Mouse (Mus musculus): Measurements from ENCODE around the gene Zfp580. TPM values are rescaled to one million over a fixed set of nuclear protein-coding genes. Genes with fewer than 3 reads are reported as not detected.

Zfp580 gene
- polyA plus RNA-seq, 1 experiment from 2014 or later: 17.8 TPM

GRCm38 (mm10) chr7:5029946-5030345, 21.4 kb upstream of the Zfp580 start:
- no peak overlapping the region for H3K9ac ChIP-seq (ENCODE audit: low read depth, low read length)
- H3K36me3 ChIP-seq (ENCODE audit: control insufficient read depth, insufficient read depth, low read length): peaks cover 67% of the 10 kb centered on the region
- no peaks in the 10 kb centered on the region for H3K4me1 ChIP-seq (ENCODE audit: control insufficient read depth, insufficient read depth, low read length)
- ATAC-seq (replicated peaks; ENCODE audit: insufficient number of reproducible peaks, low FRiP score, low TSS enrichment): no peak
- 86% methylated on average over 21 of the region's 21 CpGs for whole genome bisulfite sequencing (ENCODE audit: insufficient replicate concordance)
- no peak overlapping the region for H3K4me2 ChIP-seq
- no peak overlapping the region for H3K4me3 ChIP-seq (ENCODE audit: low read depth, low read length)
- H3K27ac ChIP-seq (ENCODE audit: low read depth, low read length): no peak overlapping the region
- H3K9me3 ChIP-seq (replicated peaks; ENCODE audit: control insufficient read depth, low read length): peaks cover 40% of the 10 kb centered on the region
- H3K27me3 ChIP-seq (ENCODE audit: control insufficient read depth, insufficient read depth, low read length): no peaks in the 10 kb centered on the region

DNA sequence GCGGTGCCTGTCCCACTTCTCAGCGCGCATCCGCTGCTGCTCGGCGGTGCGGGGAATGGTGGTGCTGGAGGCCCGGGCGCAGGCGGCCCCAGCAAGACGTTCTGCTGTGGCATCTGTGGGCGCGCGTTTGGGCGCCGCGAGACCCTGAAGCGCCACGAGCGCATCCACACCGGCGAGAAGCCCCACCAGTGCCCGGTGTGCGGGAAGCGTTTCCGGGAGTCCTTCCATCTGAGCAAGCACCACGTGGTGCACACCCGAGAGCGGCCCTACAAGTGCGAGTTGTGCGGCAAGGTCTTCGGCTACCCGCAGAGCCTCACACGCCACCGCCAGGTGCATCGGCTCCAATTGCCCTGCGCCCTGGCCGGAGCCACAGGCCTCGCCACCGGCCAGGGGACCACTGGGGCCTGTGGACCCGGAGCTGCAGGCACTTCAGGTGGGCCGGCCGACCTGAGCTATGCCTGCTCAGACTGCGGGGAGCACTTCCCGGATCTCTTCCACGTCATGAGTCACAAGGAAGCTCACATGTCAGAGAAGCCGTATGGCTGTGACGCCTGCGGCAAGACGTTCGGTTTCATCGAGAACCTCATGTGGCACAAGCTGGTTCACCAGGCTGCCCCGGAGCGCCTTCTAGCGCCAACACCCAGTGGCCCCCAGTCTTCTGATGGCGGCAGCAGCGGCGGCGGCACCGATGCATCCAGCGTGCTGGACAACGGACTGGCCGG, 20.6 kb upstream of the Zfp580 start:
- no peak overlapping the region for H3K4me3 ChIP-seq (ENCODE audit: low read depth, low read length)
- ATAC-seq (replicated peaks; ENCODE audit: insufficient number of reproducible peaks, low FRiP score, low TSS enrichment): no peak
- no peaks in the 10 kb centered on the region for H3K27me3 ChIP-seq (ENCODE audit: control insufficient read depth, insufficient read depth, low read length)
- no peak overlapping the region for H3K9ac ChIP-seq (ENCODE audit: low read depth, low read length)
- H3K27ac ChIP-seq (ENCODE audit: low read depth, low read length): no peak overlapping the region
- no peak overlapping the region for H3K4me2 ChIP-seq
- no peaks in the 10 kb centered on the region for H3K4me1 ChIP-seq (ENCODE audit: control insufficient read depth, insufficient read depth, low read length)
- 78% methylated on average over 63 of the region's 63 CpGs for WGBS (ENCODE audit: insufficient replicate concordance)
- H3K9me3 ChIP-seq (replicated peaks; ENCODE audit: control insufficient read depth, low read length): peaks cover 40% of the 10 kb centered on the region
- H3K36me3 ChIP-seq (ENCODE audit: control insufficient read depth, insufficient read depth, low read length): peaks cover 75% of the 10 kb centered on the region

- no peak overlapping the region for H3K4me3 ChIP-seq (ENCODE audit: low read depth, low read length)
- H3K9ac ChIP-seq (ENCODE audit: low read depth, low read length): no peak overlapping the region
- H3K9me3 ChIP-seq (replicated peaks; ENCODE audit: control insufficient read depth, low read length): peaks cover 40% of the 10 kb centered on the region
- no peak for ATAC-seq (replicated peaks; ENCODE audit: insufficient number of reproducible peaks, low FRiP score, low TSS enrichment)
- 72% methylated on average over 46 of the region's 46 CpGs for WGBS (ENCODE audit: insufficient replicate concordance)
- no peaks in the 10 kb centered on the region for H3K4me1 ChIP-seq (ENCODE audit: control insufficient read depth, insufficient read depth, low read length)
- no peak overlapping the region for H3K4me2 ChIP-seq
- no peaks in the 10 kb centered on the region for H3K27me3 ChIP-seq (ENCODE audit: control insufficient read depth, insufficient read depth, low read length)
- no peak overlapping the region for H3K27ac ChIP-seq (ENCODE audit: low read depth, low read length)
- peaks cover 77% of the 10 kb centered on the region for H3K36me3 ChIP-seq (ENCODE audit: control insufficient read depth, insufficient read depth, low read length)
Measured at GRCm38 (mm10) chr7:5031496-5031895, 19.8 kb upstream of the Zfp580 start.

DNA sequence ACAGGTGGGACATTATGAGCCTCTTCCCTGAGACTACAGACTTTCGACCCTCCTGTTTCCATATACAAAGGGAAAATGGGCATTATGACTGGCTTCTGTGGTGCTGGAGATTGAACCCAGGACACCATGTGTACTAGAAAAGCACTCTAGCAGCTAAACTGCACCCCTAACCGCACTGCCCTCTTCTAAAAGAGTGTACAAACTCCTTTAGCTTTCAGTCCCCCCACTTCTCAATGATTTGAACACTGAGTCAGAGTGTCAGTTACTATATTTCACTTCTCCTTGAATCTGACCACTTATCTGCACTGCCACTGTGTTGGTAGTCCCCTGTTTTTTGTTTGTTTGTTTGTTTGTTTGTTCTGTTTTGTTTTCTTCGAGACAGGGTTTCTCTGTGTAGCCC, 17.5 kb upstream of the Zfp580 start, which contains the start of gene 4632433K11Rik:
Gene 4632433K11Rik (plus strand): TSS at position 301 of the 400 bp plus-strand sequence.
- H3K4me1 ChIP-seq (ENCODE audit: control insufficient read depth, insufficient read depth, low read length): peaks cover 4% of the 10 kb centered on the region; the same call in 1 of the 2 replicates

DNA sequence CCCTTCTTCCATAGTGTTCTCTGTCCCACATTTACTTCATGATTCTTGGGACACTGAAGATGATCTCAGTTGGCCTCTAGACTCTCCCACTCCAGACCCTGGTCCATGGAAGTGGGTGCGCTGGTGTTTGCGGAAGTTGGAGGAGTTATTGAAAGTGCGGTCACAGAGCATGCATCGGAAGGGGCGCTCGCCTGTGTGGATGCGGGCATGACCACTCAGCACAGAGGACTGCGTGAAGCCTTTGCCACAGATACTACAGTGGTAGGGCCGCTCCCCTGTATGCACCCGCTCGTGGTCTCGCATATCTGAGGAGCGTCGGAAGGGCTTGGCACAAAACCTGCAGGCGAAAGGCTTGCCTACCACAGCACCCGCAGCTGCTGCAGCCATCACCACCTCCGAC, 15.7 kb upstream of the Zfp580 start:
- Histone ChIP-seq H3K4me3 (ENCODE audit: low read depth, low read length) (no peak overlapping the region), H3K9me3 (replicated peaks; ENCODE audit: control insufficient read depth, low read length) (peaks cover 19% of the 10 kb centered on the region), H3K36me3 (ENCODE audit: control insufficient read depth, insufficient read depth, low read length) (peaks cover 49% of the 10 kb centered on the region), H3K4me2 (no peak overlapping the region), H3K27ac (ENCODE audit: low read depth, low read length) (no peak overlapping the region), H3K4me1 (ENCODE audit: control insufficient read depth, insufficient read depth, low read length) (peaks cover 4% of the 10 kb centered on the region; the same call in 1 of the 2 replicates), H3K27me3 (ENCODE audit: control insufficient read depth, insufficient read depth, low read length) (no peaks in the 10 kb centered on the region), H3K9ac (ENCODE audit: low read depth, low read length) (no peak overlapping the region)
- 91% methylated on average over 17 of the region's 17 CpGs for WGBS (ENCODE audit: insufficient replicate concordance)
- ATAC-seq (replicated peaks; ENCODE audit: insufficient number of reproducible peaks, low FRiP score, low TSS enrichment): no peak

More for the DNA sequence above, 17.5 kb upstream of the Zfp580 start, which contains the start of gene 4632433K11Rik:
- Histone ChIP-seq H3K27me3 (ENCODE audit: control insufficient read depth, insufficient read depth, low read length) (no peaks in the 10 kb centered on the region), H3K27ac (ENCODE audit: low read depth, low read length) (no peak within 1 kb of the TSS), H3K9ac (ENCODE audit: low read depth, low read length) (no peak within 1 kb of the TSS), H3K36me3 (ENCODE audit: control insufficient read depth, insufficient read depth, low read length) (peaks cover 68% of the 10 kb centered on the region), H3K9me3 (replicated peaks; ENCODE audit: control insufficient read depth, low read length) (peaks cover 36% of the 10 kb centered on the region), H3K4me2 (no peak within 1 kb of the TSS), H3K4me3 (ENCODE audit: low read depth, low read length) (no peak within 1 kb of the TSS)
- no peak for ATAC-seq (replicated peaks; ENCODE audit: insufficient number of reproducible peaks, low FRiP score, low TSS enrichment)
- 94% methylated on average over 3 of the region's 3 CpGs for WGBS (ENCODE audit: insufficient replicate concordance)

DNA sequence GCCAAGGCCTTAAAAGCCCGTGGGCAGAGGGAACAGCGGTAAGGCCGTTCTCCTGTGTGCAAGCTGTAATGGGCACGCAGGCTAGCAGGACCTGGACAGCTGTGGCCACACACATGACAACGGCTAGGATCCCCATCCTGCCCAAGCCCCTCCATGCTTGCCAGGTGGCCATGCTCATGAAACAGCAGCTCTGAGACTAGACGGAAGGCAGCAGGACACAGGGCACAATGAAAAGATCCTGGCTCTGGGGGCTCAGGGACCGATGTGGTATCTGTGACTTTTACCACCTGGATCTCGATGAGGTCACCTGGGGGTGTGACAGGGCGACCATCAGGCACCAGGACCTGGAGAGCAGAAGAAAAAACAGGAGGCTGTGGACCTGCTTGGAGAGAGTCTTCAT, 15.2 kb upstream of the Zfp580 start:
- peaks cover 4% of the 10 kb centered on the region; the same call in 1 of the 2 replicates for H3K4me1 ChIP-seq (ENCODE audit: control insufficient read depth, insufficient read depth, low read length)
- H3K4me2 ChIP-seq: no peak overlapping the region
- no peak overlapping the region for H3K9ac ChIP-seq (ENCODE audit: low read depth, low read length)
- no peak overlapping the region for H3K27ac ChIP-seq (ENCODE audit: low read depth, low read length)
- H3K27me3 ChIP-seq (ENCODE audit: control insufficient read depth, insufficient read depth, low read length): no peaks in the 10 kb centered on the region
- peaks cover 44% of the 10 kb centered on the region for H3K36me3 ChIP-seq (ENCODE audit: control insufficient read depth, insufficient read depth, low read length)
- no peak for ATAC-seq (replicated peaks; ENCODE audit: insufficient number of reproducible peaks, low FRiP score, low TSS enrichment)
- 83% methylated on average over 9 of the region's 9 CpGs for WGBS (ENCODE audit: insufficient replicate concordance)
- H3K4me3 ChIP-seq (ENCODE audit: low read depth, low read length): no peak overlapping the region
- H3K9me3 ChIP-seq (replicated peaks; ENCODE audit: control insufficient read depth, low read length): peaks cover 13% of the 10 kb centered on the region

DNA sequence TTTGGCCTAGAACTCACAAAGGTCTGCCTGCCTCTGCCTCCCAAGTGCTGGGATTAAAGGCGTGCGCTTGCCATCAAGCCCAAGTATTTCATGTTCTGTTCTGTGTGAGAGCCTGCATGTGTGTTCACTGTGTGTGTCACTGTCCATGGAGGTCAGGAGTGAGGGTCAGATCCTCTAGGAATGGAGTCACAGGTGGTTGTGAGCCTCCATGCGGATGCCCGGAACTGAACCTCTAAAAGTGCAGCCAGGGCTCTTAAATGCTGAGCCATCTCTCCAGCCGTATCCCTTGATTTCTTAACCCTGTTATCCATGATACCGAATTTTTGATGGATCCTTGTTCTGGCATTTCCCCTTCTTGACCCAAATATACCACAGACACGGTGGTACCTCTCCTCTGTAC, 14.3 kb upstream of the Zfp580 start:
- H3K27ac ChIP-seq (ENCODE audit: low read depth, low read length): no peak overlapping the region
- H3K27me3 ChIP-seq (ENCODE audit: control insufficient read depth, insufficient read depth, low read length): no peaks in the 10 kb centered on the region
- H3K4me1 ChIP-seq (ENCODE audit: control insufficient read depth, insufficient read depth, low read length): peaks cover 4% of the 10 kb centered on the region; the same call in 1 of the 2 replicates
- no peak overlapping the region for H3K9ac ChIP-seq (ENCODE audit: low read depth, low read length)
- no peak overlapping the region; the same call in 1 of the 2 replicates for H3K4me3 ChIP-seq (ENCODE audit: low read depth, low read length)
- no peak for ATAC-seq (replicated peaks; ENCODE audit: insufficient number of reproducible peaks, low FRiP score, low TSS enrichment)
- peaks cover 5% of the 10 kb centered on the region for H3K9me3 ChIP-seq (replicated peaks; ENCODE audit: control insufficient read depth, low read length)
- WGBS (ENCODE audit: insufficient replicate concordance): 87% methylated on average over 7 of the region's 7 CpGs
- no peak overlapping the region; the same call in 1 of the 2 replicates for H3K4me2 ChIP-seq
- peaks cover 35% of the 10 kb centered on the region for H3K36me3 ChIP-seq (ENCODE audit: control insufficient read depth, insufficient read depth, low read length)

- peaks cover 4% of the 10 kb centered on the region; the same call in 1 of the 2 replicates for H3K4me1 ChIP-seq (ENCODE audit: control insufficient read depth, insufficient read depth, low read length)
- H3K9me3 ChIP-seq (replicated peaks; ENCODE audit: control insufficient read depth, low read length): peaks cover under 1% of the 10 kb centered on the region
- H3K27ac ChIP-seq (ENCODE audit: low read depth, low read length): peak overlapping the region; percentile 89; the same call in 1 of the 2 replicates
- no peak overlapping the region for H3K9ac ChIP-seq (ENCODE audit: low read depth, low read length)
- H3K4me2 ChIP-seq: peak overlapping the region; percentile 71
- 78% methylated on average over 8 of the region's 8 CpGs for WGBS (ENCODE audit: insufficient replicate concordance)
- peaks cover 31% of the 10 kb centered on the region for H3K36me3 ChIP-seq (ENCODE audit: control insufficient read depth, insufficient read depth, low read length)
- peak overlapping the region; percentile 62 for H3K4me3 ChIP-seq (ENCODE audit: low read depth, low read length)
- no peaks in the 10 kb centered on the region for H3K27me3 ChIP-seq (ENCODE audit: control insufficient read depth, insufficient read depth, low read length)
- no peak for ATAC-seq (replicated peaks; ENCODE audit: insufficient number of reproducible peaks, low FRiP score, low TSS enrichment)
Measured at GRCm38 (mm10) chr7:5037467-5037866, 13.9 kb upstream of the Zfp580 start.
